Mouse (Mus musculus) stomach, embryonic 16.5 days (tissue): ENCODE measurements around the gene Eif5a2. TPM values are rescaled to one million over a fixed set of nuclear protein-coding genes. Genes with fewer than 3 reads are reported as not detected.
A peak's percentile ranks its signal among the peaks of the same experiment; 100 is the strongest.

Experiments used
- ATAC-seq: fragments of 200-750 bp; cut with Nextera tagmentation; 2 replicates; pipeline ENCODE4 v1.8.0; 2017; ENCODE audit warnings: moderate number of reproducible peaks, moderate TSS enrichment; ENCODE audit not compliant: insufficient read depth, low FRiP score
- H3K27ac ChIP-seq: fragments of 300-500 bp; sonication (generic); 2 replicates; pipeline ENCODE4 v1.5.1; 2014; ENCODE audit warnings: low read length
- H3K27me3 ChIP-seq: fragments of 300-500 bp; sonication (generic); 2 replicates; pipeline ENCODE4 v1.6.1; 2014; ENCODE audit warnings: low read length, control low read depth, mixed read lengths; ENCODE audit not compliant: control insufficient read depth, insufficient read depth
- H3K36me3 ChIP-seq: fragments of 300-500 bp; sonication (generic); 2 replicates; pipeline ENCODE4 v1.6.1; 2014; ENCODE audit warnings: low read length; ENCODE audit not compliant: control insufficient read depth, insufficient read depth
- H3K4me1 ChIP-seq: fragments of 300-500 bp; sonication (generic); 2 replicates; pipeline ENCODE4 v1.6.1; 2014; ENCODE audit warnings: low read length, control low read depth, mixed read lengths; ENCODE audit not compliant: control insufficient read depth, insufficient read depth
- H3K4me2 ChIP-seq: fragments of 300-500 bp; sonication (generic); 2 replicates; pipeline ENCODE4 v1.6.1; 2014; ENCODE audit warnings: low read depth, low read length, mixed read lengths
- H3K4me3 ChIP-seq: fragments of 300-500 bp; sonication (generic); replicated peaks from 2 replicates; pipeline ENCODE4 v1.5.1; 2014; ENCODE audit warnings: mild to moderate bottlenecking, low read length
- H3K9ac ChIP-seq: fragments of 300-500 bp; sonication (generic); 2 replicates; pipeline ENCODE4 v1.6.1; 2014; ENCODE audit warnings: low read length
- H3K9me3 ChIP-seq: fragments of 300-500 bp; sonication (generic); replicated peaks from 2 replicates; pipeline ENCODE4 v1.6.1; 2016; ENCODE audit warnings: low read length, control low read depth; ENCODE audit not compliant: control insufficient read depth
- WGBS: fragments of 180-500 bp; shearing (Covaris S2); extraction: QIAGEN DNeasy Blood & Tissue Kit; methylation state at CpG from one replicate; pipeline ENCODE4 v1.1.7; 2014; 5-methylcytosine and 5-hydroxymethylcytosine counted together
- polyA plus RNA-seq: library from polyadenylated mRNA; unstranded; fragments of >200 nt; fragmentation: Nextera tagmentation; extraction: Ambion mirVana; gene quantifications from 2 replicates; pipeline ENCODE4 v1.2.1, GENCODE M21; 2015

The Eif5a2 gene
- polyA plus RNA-seq, 1 experiment from 2014 or later = 5.3 TPM

GRCm38 (mm10) chr3:28781848-28782247 lies 772 bp downstream of the Eif5a2 start:
- Histone ChIP-seq H3K27ac (no peak overlapping the region), H3K36me3 (no peaks in the 10 kb centered on the region), H3K4me3 (peak overlapping the region; percentile 77), H3K4me1 (peaks cover 8% of the 10 kb centered on the region; the same call in 1 of the 2 replicates), H3K27me3 (no peaks in the 10 kb centered on the region), H3K9ac (peak overlapping the region; percentile 76), H3K4me2 (peak overlapping the region; percentile 99), H3K9me3 (no peaks in the 10 kb centered on the region)
- ATAC-seq = no peak
- 19% methylated on average over 14 of the region's 14 CpGs for WGBS

- H3K9me3 ChIP-seq = no peaks in the 10 kb centered on the region
- H3K27ac ChIP-seq = no peak overlapping the region
- H3K4me2 ChIP-seq = no peak overlapping the region
- no peaks in the 10 kb centered on the region for H3K36me3 ChIP-seq
- no peak overlapping the region for H3K9ac ChIP-seq
- H3K27me3 ChIP-seq = no peaks in the 10 kb centered on the region
- 77% methylated on average over 2 of the region's 2 CpGs for WGBS
- ATAC-seq = no peak
- no peak overlapping the region for H3K4me3 ChIP-seq
- H3K4me1 ChIP-seq = peaks cover 8% of the 10 kb centered on the region; the same call in 1 of the 2 replicates
These were observed 3.1 kb downstream of the Eif5a2 start for GRCm38 (mm10) chr3:28784176-28784575.

GRCm38 (mm10) chr3:28794835-28795234 lies 13.8 kb downstream of the Eif5a2 start:
- Histone ChIP-seq H3K4me3 (no peak overlapping the region), H3K36me3 (no peaks in the 10 kb centered on the region), H3K9me3 (no peaks in the 10 kb centered on the region), H3K27me3 (no peaks in the 10 kb centered on the region), H3K4me2 (no peak overlapping the region), H3K4me1 (no peaks in the 10 kb centered on the region), H3K27ac (no peak overlapping the region), H3K9ac (no peak overlapping the region)
- ATAC-seq = no peak
- 76% methylated on average over 7 of the region's 7 CpGs for WGBS

- under 1% methylated on average over 72 of the region's 72 CpGs for WGBS
- Histone ChIP-seq H3K36me3 (peaks cover 5% of the 10 kb centered on the region; the same call in 1 of the 2 replicates), H3K4me3 (peak within 1 kb of the TSS; percentile 91), H3K27ac (peak within 1 kb of the TSS; percentile 85), H3K4me1 (0 out of 2 replicates have a peak, but pooled peaks cover 5% of the 10 kb centered on the region), H3K9me3 (no peaks in the 10 kb centered on the region), H3K27me3 (no peaks in the 10 kb centered on the region), H3K9ac (peak within 1 kb of the TSS; percentile 97), H3K4me2 (peak within 1 kb of the TSS; percentile 75)
- ATAC-seq = peak; percentile 100
These were observed 24.4 kb downstream of the Eif5a2 start, which contains the start of gene Rpl22l1 for GRCm38 (mm10) chr3:28805301-28806097. Gene Rpl22l1, plus strand, starts transcription at chr3:28805436.

GRCm38 (mm10) chr3:28808039-28808643 lies 27.1 kb downstream of the Eif5a2 start:
- no peaks in the 10 kb centered on the region for H3K9me3 ChIP-seq
- no peak overlapping the region for H3K9ac ChIP-seq
- 0 out of 2 replicates have a peak, but pooled peaks cover 5% of the 10 kb centered on the region for H3K4me1 ChIP-seq
- no peaks in the 10 kb centered on the region for H3K27me3 ChIP-seq
- no peak overlapping the region for H3K4me3 ChIP-seq
- no peak for ATAC-seq
- H3K4me2 ChIP-seq = no peak overlapping the region
- peaks cover 5% of the 10 kb centered on the region; the same call in 1 of the 2 replicates for H3K36me3 ChIP-seq
- 83% methylated on average over 4 of the region's 4 CpGs for WGBS
- no peak overlapping the region for H3K27ac ChIP-seq

- H3K4me3 ChIP-seq = no peak overlapping the region
- no peak overlapping the region for H3K4me2 ChIP-seq
- no peaks in the 10 kb centered on the region for H3K9me3 ChIP-seq
- H3K27me3 ChIP-seq = no peaks in the 10 kb centered on the region
- peaks cover 5% of the 10 kb centered on the region; the same call in 1 of the 2 replicates for H3K36me3 ChIP-seq
- H3K9ac ChIP-seq = no peak overlapping the region
- no peak for ATAC-seq
- 69% methylated on average over 4 of the region's 4 CpGs for WGBS
- H3K4me1 ChIP-seq = 0 out of 2 replicates have a peak, but pooled peaks cover 4% of the 10 kb centered on the region
- H3K27ac ChIP-seq = no peak overlapping the region
These were observed 30.4 kb downstream of the Eif5a2 start for GRCm38 (mm10) chr3:28811441-28811840.

GRCm38 (mm10) chr3:28814361-28814760 lies 33.3 kb downstream of the Eif5a2 start:
- H3K27me3 ChIP-seq = no peaks in the 10 kb centered on the region
- no peak overlapping the region for H3K4me2 ChIP-seq
- no peak for ATAC-seq

GRCm38 (mm10) chr3:28816010-28816540 lies 35.0 kb downstream of the Eif5a2 start:
- H3K36me3 ChIP-seq = no peaks in the 10 kb centered on the region
- 66% methylated on average over 4 of the region's 4 CpGs for WGBS

More at GRCm38 (mm10) chr3:28814361-28814760, 33.3 kb downstream of the Eif5a2 start:
- H3K4me3 ChIP-seq = no peak overlapping the region
- 8% methylated on average over 4 of the region's 4 CpGs for WGBS
- H3K4me1 ChIP-seq = no peaks in the 10 kb centered on the region
- H3K9ac ChIP-seq = no peak overlapping the region
- no peak overlapping the region for H3K27ac ChIP-seq
- H3K36me3 ChIP-seq = no peaks in the 10 kb centered on the region
- no peaks in the 10 kb centered on the region for H3K9me3 ChIP-seq

GRCm38 (mm10) chr3:28826272-28826671 lies 45.2 kb downstream of the Eif5a2 start:
- Histone ChIP-seq H3K27me3 (no peaks in the 10 kb centered on the region), H3K4me3 (no peak overlapping the region), H3K4me1 (no peaks in the 10 kb centered on the region), H3K9ac (no peak overlapping the region), H3K36me3 (no peaks in the 10 kb centered on the region), H3K27ac (no peak overlapping the region), H3K4me2 (no peak overlapping the region), H3K9me3 (no peaks in the 10 kb centered on the region)
- no peak for ATAC-seq
- 78% methylated on average over 1 of the region's 1 CpGs for WGBS

More at GRCm38 (mm10) chr3:28816010-28816540, 35.0 kb downstream of the Eif5a2 start:
- no peak overlapping the region for H3K27ac ChIP-seq
- H3K4me3 ChIP-seq = no peak overlapping the region
- no peaks in the 10 kb centered on the region for H3K27me3 ChIP-seq
- ATAC-seq = no peak
- no peak overlapping the region for H3K4me2 ChIP-seq
- H3K9ac ChIP-seq = no peak overlapping the region
- no peaks in the 10 kb centered on the region for H3K4me1 ChIP-seq
- H3K9me3 ChIP-seq = no peaks in the 10 kb centered on the region
